Mouse (Mus musculus): ENCODE measurements at regions not wholly inside any gene's neighbourhood (a gene's known extent, or its start where the extent isn't known, plus 50 kb on each side); places are given as distances from the start of the nearest gene placed in this dataset.
"Not testable (repeated sequence)": the region's sequence is repeated elsewhere in the genome, so short reads cannot be mapped to it uniquely, and the experiment has no call there.

DNA sequence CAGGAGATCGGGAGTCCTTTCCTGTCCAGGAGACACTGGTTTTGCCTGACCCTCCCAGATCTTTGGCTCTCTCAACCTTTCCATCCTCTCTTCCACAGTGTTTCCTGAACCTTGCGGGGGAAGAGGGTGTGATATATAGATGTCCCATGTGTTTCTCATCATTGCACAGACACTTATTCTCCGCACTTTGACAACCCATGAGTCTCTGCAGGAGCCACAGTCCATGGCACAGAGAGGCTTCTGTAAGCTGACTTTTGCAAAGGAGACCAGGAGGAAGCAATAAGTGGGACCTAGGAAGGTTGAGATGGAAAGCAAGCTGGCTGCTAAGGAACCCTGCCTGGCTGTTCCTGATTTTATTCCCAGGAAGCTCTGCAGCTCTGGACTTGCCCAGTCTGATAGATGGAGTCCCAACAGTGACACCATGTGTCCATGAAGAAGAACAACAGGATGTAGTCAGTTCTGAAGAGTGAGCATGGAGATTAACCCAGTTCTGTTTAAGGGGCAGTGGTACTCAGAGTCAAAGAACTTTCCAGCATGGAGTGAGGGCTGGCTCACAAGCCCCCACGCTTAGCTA is 201.4 kb upstream of the Castor2 start:
- TF ChIP-seq GATA1 (IDR thresholded peaks at IDR 0.05; ENCODE audit: borderline replicate concordance, low read length) (no peak), FLI1 (IDR thresholded peaks at IDR 0.05; ENCODE audit: low read length) (no peak)
- no peak overlapping the region for H3K4me3 ChIP-seq (replicated peaks)
- H3K27me3 ChIP-seq (replicated peaks), result no peaks in the 10 kb centered on the region
- peaks cover 36% of the 10 kb centered on the region for H3K9me3 ChIP-seq
- H3K4me1 ChIP-seq, result no peaks in the 10 kb centered on the region
- no peaks in the 10 kb centered on the region for H3K36me3 ChIP-seq (replicated peaks; ENCODE audit: low read length)

DNA sequence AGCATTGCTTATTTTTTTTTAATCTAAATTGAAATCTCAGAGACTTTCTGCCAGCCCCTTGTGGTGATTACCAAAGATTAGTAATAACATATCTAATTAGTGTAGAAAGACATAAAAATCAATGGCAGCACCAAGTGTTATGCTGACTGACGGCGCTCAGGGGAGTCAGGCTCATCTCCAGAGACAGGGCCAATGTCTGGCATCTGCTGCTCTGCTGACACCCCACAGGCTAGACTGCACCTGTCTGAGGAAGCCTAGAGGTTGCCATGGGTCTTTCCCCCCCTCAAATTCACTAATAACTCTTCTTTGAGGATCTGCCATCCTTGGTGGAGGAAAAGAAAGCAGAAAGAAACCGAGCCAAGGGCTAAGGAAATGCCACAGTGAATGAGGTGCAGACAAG is 208.8 kb upstream of the Castor2 start:
- no peak overlapping the region for H3K4me3 ChIP-seq (replicated peaks)
- TF ChIP-seq GATA1 (IDR thresholded peaks at IDR 0.05; ENCODE audit: borderline replicate concordance, low read length), result no peak
- no peak for TF ChIP-seq FLI1 (IDR thresholded peaks at IDR 0.05; ENCODE audit: low read length)
- no peaks in the 10 kb centered on the region for H3K36me3 ChIP-seq (replicated peaks; ENCODE audit: low read length)
- no peaks in the 10 kb centered on the region for H3K4me1 ChIP-seq
- H3K27me3 ChIP-seq (replicated peaks), result no peaks in the 10 kb centered on the region
- peaks cover 18% of the 10 kb centered on the region for H3K9me3 ChIP-seq

DNA sequence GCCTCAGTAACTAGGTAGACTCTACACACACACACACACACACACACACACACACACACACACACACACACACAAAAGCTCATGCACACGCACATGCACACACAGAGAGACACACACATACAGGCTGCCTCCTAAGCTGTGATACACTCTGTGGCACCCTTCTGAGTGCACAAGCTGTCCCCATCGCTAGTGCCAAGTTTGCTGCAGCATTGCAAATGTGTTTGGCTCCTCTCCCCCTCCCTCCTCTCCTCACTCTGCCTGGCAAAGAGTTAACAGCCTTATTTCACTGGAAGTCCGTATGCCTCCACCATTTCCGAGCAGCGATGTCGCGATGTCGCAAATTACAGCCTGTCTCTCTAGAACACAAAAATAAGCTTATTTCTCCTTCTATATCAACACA is 209.7 kb upstream of the Castor2 start:
- Histone ChIP-seq H3K36me3 (replicated peaks; ENCODE audit: low read length) (no peaks in the 10 kb centered on the region), H3K9me3 (peaks cover 20% of the 10 kb centered on the region), H3K4me3 (replicated peaks) (peak overlapping the region; percentile 67), H3K4me1 (no peaks in the 10 kb centered on the region), H3K27me3 (replicated peaks) (no peaks in the 10 kb centered on the region)
- TF ChIP-seq GATA1 (IDR thresholded peaks at IDR 0.05; ENCODE audit: borderline replicate concordance, low read length), result no peak

DNA sequence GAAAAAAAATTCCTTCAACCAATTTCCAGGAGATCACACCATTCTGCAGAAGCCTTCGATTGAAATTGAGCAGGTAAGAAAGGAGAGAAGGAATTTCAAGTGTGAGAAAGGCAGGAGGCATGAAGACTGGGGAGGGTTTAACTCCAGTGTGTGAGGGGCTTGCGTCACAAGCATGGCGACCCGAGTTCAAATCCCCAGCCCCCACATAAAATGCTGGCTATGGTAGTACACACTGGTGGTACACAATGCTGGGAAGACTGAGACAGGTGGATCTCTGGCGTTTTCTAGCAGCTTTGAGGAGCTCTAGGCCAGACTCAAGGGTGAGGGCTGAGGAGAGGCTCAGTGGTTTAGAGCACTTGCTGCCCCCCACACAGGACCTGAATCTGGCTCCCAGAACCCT is 214.0 kb upstream of the Castor2 start:
- TF ChIP-seq FLI1 (IDR thresholded peaks at IDR 0.05; ENCODE audit: low read length), result no peak
- TF ChIP-seq GATA1 (IDR thresholded peaks at IDR 0.05; ENCODE audit: borderline replicate concordance, low read length), result no peak
- no peak overlapping the region for H3K4me3 ChIP-seq (replicated peaks)
- peaks cover 12% of the 10 kb centered on the region for H3K9me3 ChIP-seq
- no peaks in the 10 kb centered on the region for H3K27me3 ChIP-seq (replicated peaks)
- no peaks in the 10 kb centered on the region for H3K36me3 ChIP-seq (replicated peaks; ENCODE audit: low read length)
- H3K4me1 ChIP-seq, result no peaks in the 10 kb centered on the region

DNA sequence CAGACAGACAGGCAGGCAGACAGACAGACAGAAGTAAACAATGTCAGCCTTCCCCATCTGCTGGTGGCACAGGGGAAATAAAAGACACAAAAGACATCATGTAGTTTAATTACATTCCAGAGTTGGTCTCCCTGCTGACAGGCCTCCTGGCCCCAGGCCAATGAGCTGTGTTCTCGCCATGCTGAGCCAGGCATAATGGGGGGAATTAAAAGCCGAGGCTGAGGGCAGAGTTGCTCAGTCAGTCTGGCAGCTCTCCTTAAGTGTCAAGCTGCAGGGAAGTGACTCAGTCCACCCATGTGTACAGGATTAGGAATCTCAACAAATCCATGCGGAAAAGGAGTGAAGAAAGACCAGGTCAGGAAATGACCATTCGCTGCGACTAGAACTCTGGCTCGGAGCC is 214.5 kb upstream of the Castor2 start:
- H3K9me3 ChIP-seq, result peaks cover 11% of the 10 kb centered on the region

DNA sequence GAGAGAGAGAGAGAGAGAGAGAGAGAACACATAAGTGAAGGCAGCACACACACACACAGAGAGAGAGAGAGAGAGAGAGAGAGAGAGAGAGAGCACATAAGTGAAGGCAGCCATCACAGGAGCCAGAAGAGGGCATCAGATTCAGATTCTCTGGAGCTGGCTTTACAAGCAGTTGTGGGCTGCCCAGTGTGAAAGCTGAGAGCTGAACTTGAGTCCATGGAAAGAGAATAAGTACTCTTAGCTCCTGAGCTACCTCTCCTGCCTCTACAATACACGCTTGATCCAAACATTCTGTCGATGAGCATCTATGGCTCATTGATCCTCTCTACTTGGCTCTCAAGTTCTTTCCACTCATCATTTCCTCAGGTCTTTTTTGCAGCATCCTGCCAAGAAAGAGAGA is 214.9 kb upstream of the Castor2 start:
- no peaks in the 10 kb centered on the region for H3K27me3 ChIP-seq (replicated peaks)
- no peak for TF ChIP-seq GATA1 (IDR thresholded peaks at IDR 0.05; ENCODE audit: borderline replicate concordance, low read length)
- TF ChIP-seq FLI1 (IDR thresholded peaks at IDR 0.05; ENCODE audit: low read length), result no peak
- peaks cover 8% of the 10 kb centered on the region for H3K9me3 ChIP-seq
- no peak overlapping the region for H3K4me3 ChIP-seq (replicated peaks)
- H3K36me3 ChIP-seq (replicated peaks; ENCODE audit: low read length), result no peaks in the 10 kb centered on the region
- H3K4me1 ChIP-seq, result no peaks in the 10 kb centered on the region

More for the DNA sequence above, 214.5 kb upstream of the Castor2 start:
- Histone ChIP-seq H3K36me3 (replicated peaks; ENCODE audit: low read length) (no peaks in the 10 kb centered on the region), H3K27me3 (replicated peaks) (no peaks in the 10 kb centered on the region), H3K4me3 (replicated peaks) (no peak overlapping the region), H3K4me1 (no peaks in the 10 kb centered on the region)
- no peak for TF ChIP-seq FLI1 (IDR thresholded peaks at IDR 0.05; ENCODE audit: low read length)

DNA sequence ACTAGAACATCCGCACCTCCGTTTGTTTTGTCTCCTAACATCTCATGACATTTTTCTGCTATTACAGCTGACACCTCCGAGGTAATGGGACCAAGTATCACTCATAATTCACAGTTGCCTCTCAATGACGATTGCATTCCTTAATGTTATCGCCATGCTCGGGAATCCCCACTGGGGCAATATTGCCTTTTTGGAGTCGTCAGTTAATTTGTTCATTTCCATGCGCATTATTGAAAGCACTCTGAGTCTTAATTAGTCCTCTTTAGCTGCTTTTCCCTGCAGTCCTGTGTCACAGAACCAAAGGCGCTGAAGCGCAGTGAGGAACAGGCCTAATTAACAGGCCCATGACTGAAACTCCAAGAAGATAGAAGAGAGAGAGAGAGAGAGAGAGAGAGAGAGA is 255.0 kb upstream of the Castor2 start:
- peaks cover 5% of the 10 kb centered on the region; the same call in 1 of the 2 replicates for H3K9me3 ChIP-seq
- H3K27me3 ChIP-seq (replicated peaks), result no peaks in the 10 kb centered on the region
- no peak overlapping the region for H3K4me3 ChIP-seq (replicated peaks)
- no peaks in the 10 kb centered on the region for H3K4me1 ChIP-seq
- no peaks in the 10 kb centered on the region for H3K36me3 ChIP-seq (replicated peaks; ENCODE audit: low read length)
- TF ChIP-seq GATA1 (IDR thresholded peaks at IDR 0.05; ENCODE audit: borderline replicate concordance, low read length) (no peak), FLI1 (IDR thresholded peaks at IDR 0.05; ENCODE audit: low read length) (no peak)

DNA sequence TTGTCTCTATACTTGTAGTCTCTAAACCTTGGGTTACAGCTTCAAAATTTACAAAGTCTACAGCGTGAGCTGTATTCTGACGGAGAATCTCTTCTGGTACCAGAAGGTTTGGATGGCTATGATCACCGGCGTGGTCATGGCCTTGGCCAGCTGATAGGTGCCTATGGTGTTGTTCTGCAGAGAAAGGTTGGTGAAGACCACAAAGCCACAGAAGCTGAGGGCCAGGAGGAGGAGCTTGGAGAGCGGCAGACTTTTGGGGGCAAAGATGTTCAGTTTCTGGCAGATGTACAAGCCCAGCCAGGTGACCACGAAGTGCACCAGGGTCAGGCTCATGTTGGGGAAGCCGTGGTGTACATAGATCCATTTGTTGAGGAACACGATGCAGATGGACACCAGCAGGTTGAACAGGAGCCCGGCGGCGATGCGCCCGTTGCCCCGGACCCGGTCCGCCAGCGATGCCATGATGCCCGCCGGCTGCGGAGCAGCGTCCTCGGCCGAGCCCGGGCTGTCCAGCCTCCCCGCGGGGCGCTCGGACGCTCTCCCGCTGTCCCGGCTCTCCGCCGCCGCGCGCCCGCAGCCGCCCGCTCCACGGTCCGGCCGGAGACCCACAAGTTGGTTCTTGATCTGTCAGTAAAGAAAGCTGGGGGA is 257.3 kb upstream of the Castor2 start:
- H3K9me3 ChIP-seq; H3K27me3 ChIP-seq (replicated peaks); H3K4me3 ChIP-seq (replicated peaks); H3K36me3 ChIP-seq (replicated peaks; ENCODE audit: low read length); H3K4me1 ChIP-seq: not testable (repeated sequence)

DNA sequence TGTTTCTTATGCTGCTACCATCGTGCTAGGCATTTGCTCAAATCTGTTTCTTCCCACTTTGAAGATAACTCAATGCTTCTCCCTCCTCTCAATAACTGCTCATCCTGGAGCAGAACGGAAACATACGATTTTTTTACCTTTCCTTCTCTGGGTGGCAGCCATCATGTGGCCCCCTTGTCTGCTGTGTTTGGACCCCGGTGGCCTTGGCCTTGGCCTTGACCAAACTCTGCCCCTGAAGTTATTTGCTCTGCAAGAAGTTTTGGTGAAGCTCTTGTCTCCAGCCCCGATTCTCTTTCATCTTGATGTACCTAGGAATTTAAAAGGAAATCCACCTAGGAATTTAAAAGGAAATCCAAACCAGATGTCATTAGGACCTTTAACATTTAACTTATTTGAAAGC is 261.2 kb upstream of the Castor2 start:
- Histone ChIP-seq H3K4me3 (replicated peaks) (no peak overlapping the region), H3K9me3 (peaks cover 26% of the 10 kb centered on the region), H3K36me3 (replicated peaks; ENCODE audit: low read length) (no peaks in the 10 kb centered on the region), H3K4me1 (no peaks in the 10 kb centered on the region), H3K27me3 (replicated peaks) (no peaks in the 10 kb centered on the region)
- TF ChIP-seq FLI1 (IDR thresholded peaks at IDR 0.05; ENCODE audit: low read length) (no peak), GATA1 (IDR thresholded peaks at IDR 0.05; ENCODE audit: borderline replicate concordance, low read length) (no peak)

DNA sequence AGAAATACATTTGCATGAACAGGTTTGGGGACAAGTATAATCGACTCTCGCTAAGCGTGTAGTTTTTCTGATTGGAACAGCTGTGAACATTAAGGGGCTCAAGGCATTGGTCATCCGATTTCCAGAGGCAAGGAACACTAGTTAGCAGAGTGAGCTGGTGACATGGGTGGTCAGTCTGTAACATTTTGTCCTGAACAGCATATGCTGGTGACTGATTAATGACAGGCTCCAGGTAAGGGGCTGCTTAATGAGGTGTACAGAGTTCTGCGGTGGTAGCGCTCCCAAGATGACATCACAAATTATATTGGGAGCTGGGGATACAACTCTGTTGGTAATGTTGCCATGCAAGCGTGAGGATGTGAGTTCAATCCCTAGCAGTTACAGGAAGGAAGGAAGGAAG is 266.3 kb upstream of the Castor2 start:
- H3K9me3 ChIP-seq, result peaks cover 41% of the 10 kb centered on the region
- no peaks in the 10 kb centered on the region for H3K36me3 ChIP-seq (replicated peaks; ENCODE audit: low read length)
- TF ChIP-seq FLI1 (IDR thresholded peaks at IDR 0.05; ENCODE audit: low read length) (no peak), GATA1 (IDR thresholded peaks at IDR 0.05; ENCODE audit: borderline replicate concordance, low read length) (no peak)

DNA sequence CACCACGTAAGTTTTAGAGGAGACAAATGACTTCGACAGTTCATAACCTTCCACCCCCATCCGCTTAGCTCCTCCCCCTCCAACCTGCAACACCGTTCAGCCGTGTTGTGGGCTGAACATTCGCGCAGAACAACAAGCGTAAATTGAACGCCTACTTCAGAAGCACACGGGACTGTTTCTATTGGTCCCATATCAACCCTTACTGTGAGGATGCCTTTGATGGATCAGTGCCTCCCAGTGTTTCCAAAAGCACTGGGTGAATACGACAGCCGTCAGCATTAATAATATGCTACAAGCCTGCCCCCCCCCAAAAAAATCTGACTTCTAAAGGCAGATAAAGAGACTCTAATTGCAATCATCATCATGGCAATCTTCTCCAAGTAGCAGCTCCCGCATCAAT is 271.3 kb upstream of the Castor2 start:
- H3K9me3 ChIP-seq, result peaks cover 37% of the 10 kb centered on the region
- TF ChIP-seq FLI1 (IDR thresholded peaks at IDR 0.05; ENCODE audit: low read length) (no peak), GATA1 (IDR thresholded peaks at IDR 0.05; ENCODE audit: borderline replicate concordance, low read length) (no peak)
- H3K27me3 ChIP-seq (replicated peaks), result no peaks in the 10 kb centered on the region
- no peak overlapping the region for H3K4me3 ChIP-seq (replicated peaks)
- no peaks in the 10 kb centered on the region for H3K36me3 ChIP-seq (replicated peaks; ENCODE audit: low read length)
- no peaks in the 10 kb centered on the region for H3K4me1 ChIP-seq

More for the DNA sequence above, 266.3 kb upstream of the Castor2 start:
- H3K4me3 ChIP-seq (replicated peaks), result no peak overlapping the region
- H3K4me1 ChIP-seq, result no peaks in the 10 kb centered on the region
- H3K27me3 ChIP-seq (replicated peaks), result no peaks in the 10 kb centered on the region

Measured in megakaryocyte, embryonic 14.5 days (primary cell).